Mouse (Mus musculus): ENCODE measurements around the gene Tusc2. TPM values are rescaled to one million over a fixed set of nuclear protein-coding genes. Genes with fewer than 3 reads are reported as not detected.
A peak's percentile ranks its signal among the peaks of the same experiment; 100 is the strongest.
"Not testable (repeated sequence)": the region's sequence is repeated elsewhere in the genome, so short reads cannot be mapped to it uniquely, and the experiment has no call there.

Tusc2 gene
- polyA plus RNA-seq, 1 experiment from 2014 or later = 125 TPM

DNA sequence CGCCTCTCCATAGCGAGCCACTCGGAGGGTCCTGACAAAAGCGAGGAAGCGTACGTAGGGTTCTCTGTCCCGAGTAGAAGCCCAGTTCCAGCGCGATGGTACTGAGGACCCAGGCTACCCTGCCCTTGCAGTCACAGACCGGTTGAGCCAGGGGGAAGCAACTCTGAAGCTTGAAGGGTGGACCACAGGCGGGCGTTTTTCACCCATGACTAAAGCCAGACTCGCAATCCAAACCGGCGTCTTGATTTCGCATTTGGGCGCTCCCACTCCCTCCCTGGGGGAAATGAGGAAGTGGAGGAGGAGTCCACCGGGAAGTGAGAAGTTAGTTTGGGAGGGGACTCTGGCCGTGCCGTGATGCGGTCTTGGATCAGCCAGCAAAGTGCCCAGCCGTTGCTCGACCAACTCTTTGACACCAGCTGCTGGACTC is 8.0 kb upstream of the Tusc2 start:
- H3K4me3 ChIP-seq (replicated peaks) = peak overlapping the region; percentile 82
- peak; percentile 16; the same call in 1 of the 2 replicates for ATAC-seq (ENCODE audit: low FRiP score)
- H3K4me1 ChIP-seq = peaks cover 58% of the 10 kb centered on the region

DNA sequence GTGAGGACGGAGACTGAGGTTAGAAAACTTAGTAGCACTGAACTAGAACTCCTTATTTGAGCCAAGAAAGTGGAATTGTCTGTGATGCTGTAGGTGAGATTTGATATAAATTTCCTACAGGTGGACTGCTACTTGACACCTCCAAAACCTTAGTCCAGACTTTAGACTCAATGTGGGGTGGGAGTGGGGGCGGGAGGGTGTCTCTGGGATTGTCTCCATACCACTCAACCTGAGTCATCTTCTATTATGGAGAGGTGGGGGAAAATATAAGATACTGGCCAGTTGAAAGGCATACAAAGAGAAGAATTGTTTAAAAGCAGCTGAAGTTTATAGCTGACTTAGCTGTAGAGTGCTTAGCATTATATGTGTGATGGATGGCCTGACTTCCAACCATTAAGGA is 7.4 kb upstream of the Tusc2 start:
- Histone ChIP-seq H3K4me1 (peaks cover 56% of the 10 kb centered on the region), H3K4me3 (replicated peaks) (peak overlapping the region; percentile 82), H3K9ac (replicated peaks) (peak overlapping the region; percentile 84), H3K27me3 (replicated peaks) (peaks cover 24% of the 10 kb centered on the region), H3K4me2 (peak overlapping the region; percentile 89), H3K9me3 (replicated peaks) (no peaks in the 10 kb centered on the region), H3K36me3 (peaks cover 37% of the 10 kb centered on the region), H3K27ac (replicated peaks) (peak overlapping the region; percentile 92; the same call in 1 of the 2 replicates)
- ATAC-seq (ENCODE audit: low FRiP score) = no peak
- 54% methylated on average over 2 of the region's 2 CpGs for WGBS

More for the DNA sequence above, 8.0 kb upstream of the Tusc2 start:
- Histone ChIP-seq H3K9me3 (replicated peaks) (no peaks in the 10 kb centered on the region), H3K27ac (replicated peaks) (peak overlapping the region; percentile 92), H3K27me3 (replicated peaks) (peaks cover 31% of the 10 kb centered on the region), H3K4me2 (peak overlapping the region; percentile 89), H3K36me3 (peaks cover 30% of the 10 kb centered on the region), H3K9ac (replicated peaks) (peak overlapping the region; percentile 84)
- WGBS = 0% methylated on average over 23 of the region's 23 CpGs

DNA sequence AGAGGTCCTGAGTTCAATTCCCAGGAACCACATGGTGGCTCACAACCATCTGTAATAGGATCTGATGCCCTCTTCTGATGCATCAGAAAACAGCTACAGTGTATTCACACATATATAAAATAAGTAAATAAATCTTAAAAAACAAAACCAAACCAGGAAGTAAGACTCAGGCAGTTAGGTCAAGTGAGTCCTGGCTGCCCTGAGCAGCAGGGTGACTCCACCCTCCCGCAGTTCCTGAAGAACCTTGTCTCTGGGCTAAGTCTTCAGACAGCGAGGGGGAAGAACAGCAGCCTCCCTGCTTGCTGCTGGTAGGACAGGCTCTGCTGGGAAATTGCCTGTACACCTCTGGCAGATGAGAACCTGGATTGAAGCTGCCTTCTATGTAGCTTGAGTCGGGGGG is 6.7 kb upstream of the Tusc2 start:
- Histone ChIP-seq H3K27me3 (replicated peaks) (peaks cover 18% of the 10 kb centered on the region), H3K27ac (replicated peaks) (no peak overlapping the region), H3K9me3 (replicated peaks) (no peaks in the 10 kb centered on the region), H3K36me3 (peaks cover 43% of the 10 kb centered on the region), H3K4me1 (peaks cover 50% of the 10 kb centered on the region), H3K4me3 (replicated peaks) (peak overlapping the region; percentile 82; the same call in 1 of the 2 replicates), H3K4me2 (peak overlapping the region; percentile 89), H3K9ac (replicated peaks) (no peak overlapping the region)
- WGBS = 76% methylated on average over 3 of the region's 3 CpGs
- no peak for ATAC-seq (ENCODE audit: low FRiP score)

DNA sequence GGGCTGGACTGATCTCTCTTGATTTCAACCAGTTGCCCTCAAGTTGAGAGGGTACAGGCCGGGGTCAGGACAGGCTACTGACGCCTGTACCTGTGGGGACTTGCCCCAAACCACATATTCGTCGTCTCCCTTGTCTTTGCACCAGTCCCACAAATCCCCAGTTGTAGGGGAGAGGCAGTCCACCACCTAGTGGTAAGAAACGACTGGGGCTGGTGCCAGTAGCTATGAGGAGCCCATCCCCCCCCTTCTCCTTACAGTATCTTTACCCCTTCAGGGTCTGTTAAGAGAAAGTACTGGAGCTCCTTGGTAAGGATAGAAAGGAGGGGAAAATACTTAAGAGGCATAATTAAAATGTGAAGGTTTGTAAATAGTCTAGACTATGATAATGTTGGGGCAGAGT is 2.5 kb downstream of the Tusc2 start:
- Histone ChIP-seq H3K4me1 (peaks cover 53% of the 10 kb centered on the region), H3K4me2 (peak overlapping the region; percentile 5; the same call in 1 of the 2 replicates), H3K36me3 (peaks cover 33% of the 10 kb centered on the region)
- not testable (repeated sequence) for H3K9ac ChIP-seq (replicated peaks); H3K27me3 ChIP-seq (replicated peaks); H3K4me3 ChIP-seq (replicated peaks); ATAC-seq (ENCODE audit: low FRiP score); H3K9me3 ChIP-seq (replicated peaks); H3K27ac ChIP-seq (replicated peaks)
- WGBS = 58% methylated on average over 5 of the region's 5 CpGs

DNA sequence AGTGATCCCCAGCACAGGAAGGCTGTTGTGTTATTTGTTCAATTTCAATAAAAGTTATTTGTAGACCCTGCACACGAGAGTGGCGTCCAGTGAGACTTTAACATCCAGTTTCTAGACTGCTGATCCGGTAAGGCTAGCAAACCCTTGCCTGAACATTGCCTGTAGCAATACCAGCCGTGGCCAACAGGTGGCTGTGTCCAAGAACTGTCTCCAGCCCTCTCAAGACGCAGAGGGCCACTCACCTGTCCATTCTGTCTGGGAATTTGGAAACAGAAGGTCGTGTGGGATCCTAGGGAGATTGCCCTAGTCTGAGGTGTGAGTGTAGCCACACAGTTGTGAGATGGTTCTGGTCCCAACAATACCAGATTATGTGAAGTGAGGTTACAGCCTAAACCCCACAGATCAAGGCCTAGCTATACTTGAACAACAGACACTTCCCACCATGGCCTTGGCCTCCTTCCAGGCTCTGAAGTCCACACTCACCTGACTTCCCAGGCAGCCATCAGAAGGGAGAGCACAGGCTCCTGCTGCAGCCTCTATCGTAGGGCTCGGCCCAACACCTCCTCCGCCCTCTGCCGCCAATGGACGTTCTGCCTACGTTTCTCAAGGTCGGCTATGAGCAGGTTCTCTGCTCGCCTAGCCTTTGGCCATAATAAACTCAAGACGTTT is 3.1 kb downstream of the Tusc2 start:
- no peaks in the 10 kb centered on the region for H3K9me3 ChIP-seq (replicated peaks)
- H3K4me2 ChIP-seq = peak overlapping the region; percentile 7; the same call in 1 of the 2 replicates
- no peaks in the 10 kb centered on the region for H3K27me3 ChIP-seq (replicated peaks)
- WGBS = 62% methylated on average over 15 of the region's 15 CpGs
- H3K9ac ChIP-seq (replicated peaks) = no peak overlapping the region
- peaks cover 30% of the 10 kb centered on the region for H3K36me3 ChIP-seq
- 0 out of 2 replicates have a peak overlapping the region, but pooled peaks have one; percentile 38 for H3K27ac ChIP-seq (replicated peaks)
- no peak overlapping the region for H3K4me3 ChIP-seq (replicated peaks)
- peaks cover 59% of the 10 kb centered on the region for H3K4me1 ChIP-seq
- ATAC-seq (ENCODE audit: low FRiP score) = no peak

DNA sequence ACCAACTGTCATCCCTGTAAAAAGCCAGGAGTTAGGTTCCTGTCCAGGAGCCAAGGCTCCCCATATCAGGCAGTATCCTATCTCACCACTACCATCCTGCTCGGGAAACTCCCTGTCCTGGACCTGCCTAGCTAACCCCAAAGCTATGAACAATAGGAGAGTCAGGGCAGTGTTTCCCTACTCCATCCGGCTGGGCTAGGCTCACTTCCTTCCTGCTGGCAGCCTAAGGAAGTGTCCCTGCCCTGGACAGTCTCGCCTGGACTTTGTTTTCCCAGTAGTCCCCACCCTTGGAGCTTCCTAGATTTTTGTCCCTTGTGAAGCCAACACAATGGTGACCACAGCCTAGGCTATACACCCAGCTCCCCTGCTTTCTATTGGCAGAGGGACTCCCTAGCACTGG is 3.8 kb downstream of the Tusc2 start:
- ATAC-seq (ENCODE audit: low FRiP score) = no peak
- H3K36me3 ChIP-seq = peaks cover 28% of the 10 kb centered on the region
- 81% methylated on average over 3 of the region's 3 CpGs for WGBS
- peaks cover 66% of the 10 kb centered on the region for H3K4me1 ChIP-seq
- H3K27ac ChIP-seq (replicated peaks) = peak overlapping the region; percentile 91; the same call in 1 of the 2 replicates
- peak overlapping the region; percentile 69; the same call in 1 of the 2 replicates for H3K4me2 ChIP-seq
- H3K27me3 ChIP-seq (replicated peaks) = no peaks in the 10 kb centered on the region
- no peaks in the 10 kb centered on the region for H3K9me3 ChIP-seq (replicated peaks)
- H3K9ac ChIP-seq (replicated peaks) = no peak overlapping the region
- H3K4me3 ChIP-seq (replicated peaks) = no peak overlapping the region

DNA sequence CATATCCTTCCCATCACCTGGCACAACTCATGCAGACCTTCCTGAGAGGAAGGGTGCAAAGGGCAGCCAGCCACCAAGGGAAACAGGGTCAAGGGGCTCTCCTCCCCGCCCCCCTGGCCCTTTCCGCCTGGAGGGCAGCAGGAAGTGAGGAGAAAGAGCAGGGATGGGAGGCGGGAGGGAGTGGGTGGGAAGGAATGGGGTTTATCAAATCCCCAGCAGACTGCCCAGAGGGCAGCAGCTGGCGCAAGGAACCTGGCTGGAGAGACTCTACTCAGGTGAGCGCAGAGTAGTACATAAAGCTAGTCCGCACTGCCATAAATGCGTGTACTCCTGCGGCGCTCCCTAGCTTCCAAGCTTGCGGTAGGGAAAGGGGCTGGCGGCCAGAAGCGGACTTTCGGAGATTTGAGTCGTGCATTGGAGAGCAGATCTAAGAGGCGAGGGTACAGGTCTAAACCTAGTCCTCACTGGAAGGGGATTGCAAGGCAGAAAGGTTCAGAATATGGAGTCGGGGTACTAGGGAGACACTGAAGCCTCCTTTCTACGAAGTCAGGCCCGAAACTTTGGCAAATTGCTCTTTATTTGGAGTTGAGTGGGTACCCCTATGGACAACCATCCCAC is 4.8 kb downstream of the Tusc2 start, which contains the start of gene Hyal2:
Hyal2 (plus strand) TSS at position 244 of the 618 bp plus-strand sequence.
- no peak for ATAC-seq (ENCODE audit: low FRiP score)
- Histone ChIP-seq H3K9me3 (replicated peaks) (no peaks in the 10 kb centered on the region), H3K9ac (replicated peaks) (peak within 1 kb of the TSS; percentile 86), H3K4me3 (replicated peaks) (peak within 1 kb of the TSS; percentile 85), H3K27me3 (replicated peaks) (no peaks in the 10 kb centered on the region), H3K4me2 (peak within 1 kb of the TSS; percentile 69), H3K27ac (replicated peaks) (peak within 1 kb of the TSS; percentile 91), H3K4me1 (peaks cover 65% of the 10 kb centered on the region), H3K36me3 (peaks cover 33% of the 10 kb centered on the region)
- 9% methylated on average over 18 of the region's 18 CpGs for WGBS

DNA sequence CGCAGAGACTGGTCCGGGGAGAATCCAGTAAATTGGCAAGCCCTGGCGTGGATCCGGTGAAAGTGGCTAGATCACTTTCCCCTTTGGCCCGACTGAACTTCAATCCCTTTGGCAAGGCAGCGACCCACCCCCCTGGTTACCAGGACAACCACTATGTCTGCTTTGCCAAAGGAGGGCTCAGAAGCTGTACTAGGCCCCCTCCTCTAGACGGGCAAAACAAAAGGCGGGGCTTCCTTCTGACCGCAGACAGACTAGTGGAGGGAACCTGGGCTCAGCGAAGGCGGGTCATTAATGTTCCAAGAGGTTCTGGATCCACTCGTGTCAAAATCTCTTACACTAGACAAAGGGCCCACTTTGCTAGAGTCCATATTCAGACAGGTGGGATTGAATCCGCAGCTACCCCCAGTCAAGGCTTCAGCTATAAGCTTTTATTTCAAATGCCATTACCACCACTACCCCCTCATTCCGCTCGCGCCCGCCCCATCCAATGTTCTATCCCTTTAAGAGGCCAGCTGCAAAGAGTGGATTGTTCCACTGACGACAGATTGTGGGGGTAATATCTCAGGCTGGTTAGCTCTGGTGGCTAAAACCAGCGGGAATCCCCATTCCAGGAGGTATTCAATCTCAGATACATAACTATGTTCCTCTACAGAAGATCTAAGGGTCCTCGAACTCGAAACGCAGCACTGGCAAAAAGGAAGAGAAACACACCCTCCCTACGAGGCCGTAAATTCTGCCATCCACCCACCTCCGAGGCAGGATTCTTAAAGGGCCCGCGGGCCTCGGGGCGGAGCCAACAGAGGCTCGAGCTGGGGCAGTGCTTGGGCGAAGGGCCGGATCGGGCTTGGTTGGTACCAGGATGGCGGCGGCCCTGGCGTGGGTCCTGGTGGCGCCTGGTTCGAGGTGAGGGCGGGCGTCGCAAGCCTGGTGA is 5.5 kb downstream of the Tusc2 start:
- under 1% methylated on average over 41 of the region's 41 CpGs for WGBS
- Histone ChIP-seq H3K4me1 (peaks cover 61% of the 10 kb centered on the region), H3K9me3 (replicated peaks) (no peaks in the 10 kb centered on the region), H3K4me2 (peak overlapping the region; percentile 69), H3K36me3 (peaks cover 39% of the 10 kb centered on the region), H3K27me3 (replicated peaks) (no peaks in the 10 kb centered on the region), H3K27ac (replicated peaks) (peak overlapping the region; percentile 91), H3K4me3 (replicated peaks) (peak overlapping the region; percentile 85), H3K9ac (replicated peaks) (peak overlapping the region; percentile 86)
- ATAC-seq (ENCODE audit: low FRiP score) = peak; percentile 89

DNA sequence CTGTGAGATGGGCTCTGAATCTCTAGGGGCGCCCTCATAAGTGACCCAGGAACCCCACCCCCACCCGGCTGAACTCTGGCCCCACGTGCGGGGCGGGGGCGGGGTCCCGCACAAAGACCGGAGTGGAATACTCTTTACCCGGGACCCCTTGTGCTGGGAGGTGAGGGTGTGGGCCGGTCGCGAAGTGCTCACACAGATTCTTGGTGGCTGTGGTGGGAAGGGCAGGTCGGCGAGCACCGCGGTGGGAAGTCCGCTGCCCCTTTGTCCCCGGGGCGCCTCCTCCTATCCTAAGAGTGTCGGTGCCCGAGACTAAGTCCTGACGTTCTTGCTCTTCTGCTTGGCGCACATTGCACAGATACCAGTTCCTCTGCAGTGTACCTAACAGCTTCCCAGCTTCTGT is 6.2 kb downstream of the Tusc2 start:
- Histone ChIP-seq H3K27me3 (replicated peaks) (no peaks in the 10 kb centered on the region), H3K27ac (replicated peaks) (peak overlapping the region; percentile 91), H3K4me1 (peaks cover 54% of the 10 kb centered on the region), H3K9me3 (replicated peaks) (no peaks in the 10 kb centered on the region), H3K4me2 (peak overlapping the region; percentile 69), H3K4me3 (replicated peaks) (peak overlapping the region; percentile 85), H3K36me3 (peaks cover 42% of the 10 kb centered on the region), H3K9ac (replicated peaks) (peak overlapping the region; percentile 86)
- peak; percentile 26 for ATAC-seq (ENCODE audit: low FRiP score)
- under 1% methylated on average over 23 of the region's 23 CpGs for WGBS

DNA sequence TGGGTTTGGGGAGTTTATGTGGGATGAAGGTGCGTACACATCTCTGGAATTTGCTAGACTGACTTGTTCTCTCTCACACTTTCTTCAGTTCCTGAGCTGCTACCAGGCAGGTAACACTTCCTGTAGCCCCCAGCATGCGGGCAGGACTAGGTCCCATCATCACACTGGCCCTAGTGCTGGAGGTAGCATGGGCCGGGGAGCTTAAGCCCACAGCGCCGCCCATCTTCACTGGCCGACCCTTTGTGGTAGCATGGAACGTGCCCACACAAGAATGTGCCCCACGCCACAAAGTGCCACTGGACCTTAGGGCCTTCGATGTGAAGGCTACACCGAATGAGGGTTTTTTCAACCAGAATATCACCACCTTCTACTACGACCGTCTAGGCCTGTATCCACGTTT is 7.0 kb downstream of the Tusc2 start:
- WGBS = 47% methylated on average over 13 of the region's 13 CpGs
- H3K4me1 ChIP-seq = peaks cover 47% of the 10 kb centered on the region

DNA sequence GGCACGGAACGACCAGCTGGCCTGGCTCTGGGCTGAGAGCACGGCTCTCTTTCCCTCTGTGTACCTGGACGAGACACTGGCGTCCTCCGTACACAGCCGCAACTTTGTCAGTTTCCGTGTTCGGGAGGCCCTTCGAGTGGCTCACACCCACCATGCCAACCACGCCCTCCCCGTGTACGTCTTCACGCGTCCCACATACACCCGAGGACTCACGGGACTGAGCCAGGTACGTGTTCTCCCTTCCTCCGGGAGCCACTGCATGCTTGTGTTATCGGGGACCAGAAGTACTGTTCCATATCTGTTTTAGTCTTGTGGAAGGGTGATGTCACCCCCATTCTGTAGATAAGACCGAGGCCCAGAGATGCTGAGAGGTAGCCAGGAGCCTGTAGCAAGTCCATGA is 7.8 kb downstream of the Tusc2 start:
- no peak for ATAC-seq (ENCODE audit: low FRiP score)
- Histone ChIP-seq H3K27me3 (replicated peaks) (no peaks in the 10 kb centered on the region), H3K9me3 (replicated peaks) (no peaks in the 10 kb centered on the region), H3K9ac (replicated peaks) (0 out of 2 replicates have a peak overlapping the region, but pooled peaks have one; percentile 86), H3K36me3 (peaks cover 36% of the 10 kb centered on the region), H3K4me1 (peaks cover 42% of the 10 kb centered on the region), H3K4me3 (replicated peaks) (peak overlapping the region; percentile 85; the same call in 1 of the 2 replicates), H3K4me2 (peak overlapping the region; percentile 69), H3K27ac (replicated peaks) (no peak overlapping the region)
- WGBS = 95% methylated on average over 21 of the region's 21 CpGs

More for the DNA sequence above, 7.0 kb downstream of the Tusc2 start:
- Histone ChIP-seq H3K4me3 (replicated peaks) (peak overlapping the region; percentile 85), H3K27me3 (replicated peaks) (no peaks in the 10 kb centered on the region), H3K36me3 (peaks cover 41% of the 10 kb centered on the region), H3K4me2 (peak overlapping the region; percentile 69), H3K27ac (replicated peaks) (peak overlapping the region; percentile 91; the same call in 1 of the 2 replicates), H3K9me3 (replicated peaks) (no peaks in the 10 kb centered on the region), H3K9ac (replicated peaks) (peak overlapping the region; percentile 86)
- no peak for ATAC-seq (ENCODE audit: low FRiP score)

All from neural tube, embryonic 15.5 days (tissue).